Mouse (Mus musculus): ENCODE data around the gene Map2k5. TPM values are rescaled to one million over a fixed set of nuclear protein-coding genes. Genes with fewer than 3 reads are reported as not detected.
A peak's percentile ranks its signal among the peaks of the same experiment; 100 is the strongest.

Map2k5 gene
- polyA plus RNA-seq, 1 experiment from 2014 or later: 33.3 TPM

DNA sequence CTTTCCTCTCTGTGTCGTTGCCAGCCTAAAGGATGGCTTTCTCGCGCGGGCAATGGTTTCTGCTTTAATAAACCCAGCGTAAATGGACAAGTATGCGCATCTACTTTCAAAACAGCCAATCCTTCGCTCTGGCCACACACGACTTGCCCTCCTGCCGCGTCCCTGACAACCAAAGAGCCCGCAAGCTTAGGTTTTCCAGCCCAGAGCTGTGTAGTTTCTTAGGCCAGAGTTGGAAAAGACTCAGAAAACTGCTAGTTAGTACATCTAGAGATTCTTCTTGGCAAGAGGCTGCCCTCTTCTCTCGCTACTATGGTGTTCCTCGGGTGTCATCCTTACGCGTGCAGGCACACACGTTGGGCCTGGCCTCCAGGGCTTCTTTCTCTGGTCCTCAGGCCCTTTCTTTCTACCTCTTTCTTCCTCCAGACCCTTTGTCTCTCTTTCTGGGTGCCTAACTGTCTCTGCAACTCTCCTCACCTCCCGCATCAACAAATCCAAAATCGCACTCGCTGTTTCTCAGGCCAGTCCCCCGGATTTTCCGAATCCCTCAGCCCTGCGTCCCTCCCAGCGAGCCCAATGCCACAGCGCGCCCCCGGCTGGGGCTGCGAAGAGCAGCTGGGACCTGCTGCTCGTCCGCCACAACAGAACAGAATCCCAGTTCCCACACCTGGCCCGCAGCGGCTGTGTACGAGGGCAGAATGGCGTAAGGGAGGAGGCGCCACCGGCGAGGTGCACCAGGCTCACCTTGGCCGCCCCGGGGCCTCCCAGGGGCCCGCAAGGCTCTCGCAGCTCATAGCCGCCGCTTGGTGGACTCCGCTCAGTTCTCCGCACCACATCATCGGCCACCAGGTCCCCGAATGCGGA, 233.8 kb downstream of the Map2k5 start:
- Histone ChIP-seq H3K4me1 (peaks cover 68% of the 10 kb centered on the region), H3K4me2 (peak overlapping the region; percentile 61)
- no peak for ATAC-seq (ENCODE audit: low FRiP score)

DNA sequence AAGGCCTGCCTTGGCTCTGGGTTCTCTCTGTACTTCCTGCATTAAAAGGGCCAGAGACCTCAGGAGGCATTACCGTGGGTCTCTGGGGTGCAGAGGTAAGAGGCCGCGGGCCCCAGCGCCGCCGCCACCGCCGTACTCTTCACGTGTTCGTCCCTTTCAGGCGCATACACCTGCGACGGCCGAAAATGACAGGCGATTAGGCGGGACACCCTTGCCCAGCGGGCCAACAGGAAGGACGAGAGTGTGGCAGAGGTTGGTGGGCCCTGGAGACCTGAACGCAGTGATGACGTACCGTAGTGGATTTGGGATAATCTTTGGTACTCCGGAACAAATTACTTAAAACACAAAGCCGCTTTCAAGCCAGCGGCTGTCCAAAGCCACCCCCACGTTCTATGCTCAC, 234.5 kb downstream of the Map2k5 start:
- WGBS: under 1% methylated on average over 25 of the region's 25 CpGs
- Histone ChIP-seq H3K27me3 (replicated peaks) (peaks cover 94% of the 10 kb centered on the region), H3K36me3 (no peaks in the 10 kb centered on the region), H3K27ac (replicated peaks) (peak overlapping the region; percentile 80), H3K4me1 (peaks cover 69% of the 10 kb centered on the region), H3K4me2 (peak overlapping the region; percentile 61), H3K9me3 (replicated peaks) (no peaks in the 10 kb centered on the region), H3K9ac (replicated peaks) (peak overlapping the region; percentile 41), H3K4me3 (replicated peaks) (peak overlapping the region; percentile 48)
- no peak for ATAC-seq (ENCODE audit: low FRiP score)

More for the DNA sequence above, 233.8 kb downstream of the Map2k5 start:
- Histone ChIP-seq H3K9me3 (replicated peaks) (no peaks in the 10 kb centered on the region), H3K27me3 (replicated peaks) (peaks cover 89% of the 10 kb centered on the region), H3K9ac (replicated peaks) (peak overlapping the region; percentile 41), H3K4me3 (replicated peaks) (peak overlapping the region; percentile 48), H3K27ac (replicated peaks) (peak overlapping the region; percentile 80), H3K36me3 (no peaks in the 10 kb centered on the region)
- under 1% methylated on average over 47 of the region's 47 CpGs for WGBS

DNA sequence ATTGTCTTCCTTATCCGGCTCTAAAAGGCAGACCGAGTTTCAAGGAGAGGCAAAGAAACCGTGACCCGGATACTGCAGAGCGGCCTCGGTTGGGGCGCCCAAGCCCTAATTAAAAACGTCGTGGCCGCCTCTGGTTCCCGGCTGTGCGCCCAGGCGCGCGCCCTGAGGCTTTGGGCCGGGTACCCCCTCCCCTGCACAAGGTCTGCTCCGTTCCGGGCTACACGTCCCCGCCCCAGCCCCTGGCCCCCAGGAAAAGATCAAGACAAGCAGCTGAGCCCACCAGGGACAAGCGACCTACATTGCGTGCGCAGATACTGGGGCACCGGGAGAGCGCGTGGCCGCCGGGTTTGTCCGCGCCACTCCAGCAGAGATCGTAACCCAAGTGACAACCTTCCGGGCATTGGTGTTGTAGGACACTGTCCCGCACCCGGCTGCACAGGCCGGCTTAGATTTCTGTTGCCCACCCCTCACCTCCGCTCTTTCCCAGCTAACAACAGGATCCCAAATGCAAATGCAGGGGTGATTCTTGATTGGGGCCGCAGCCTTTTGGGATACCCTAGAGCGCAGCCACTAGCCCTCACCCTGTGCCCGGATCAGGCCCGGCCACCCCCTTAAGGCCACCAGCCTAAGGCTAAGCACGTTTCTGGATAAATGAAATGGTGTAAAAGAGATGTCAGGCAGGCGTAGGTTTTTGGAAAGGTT, 235.2 kb downstream of the Map2k5 start:
- Histone ChIP-seq H3K36me3 (no peaks in the 10 kb centered on the region), H3K9me3 (replicated peaks) (no peaks in the 10 kb centered on the region), H3K27ac (replicated peaks) (peak overlapping the region; percentile 66), H3K9ac (replicated peaks) (peak overlapping the region; percentile 41; the same call in 1 of the 2 replicates), H3K4me3 (replicated peaks) (peak overlapping the region; percentile 48), H3K27me3 (replicated peaks) (peaks cover 95% of the 10 kb centered on the region), H3K4me2 (peak overlapping the region; percentile 61), H3K4me1 (peaks cover 69% of the 10 kb centered on the region)
- under 1% methylated on average over 42 of the region's 42 CpGs for WGBS
- ATAC-seq (ENCODE audit: low FRiP score): no peak; the same call in 1 of the 2 replicates

DNA sequence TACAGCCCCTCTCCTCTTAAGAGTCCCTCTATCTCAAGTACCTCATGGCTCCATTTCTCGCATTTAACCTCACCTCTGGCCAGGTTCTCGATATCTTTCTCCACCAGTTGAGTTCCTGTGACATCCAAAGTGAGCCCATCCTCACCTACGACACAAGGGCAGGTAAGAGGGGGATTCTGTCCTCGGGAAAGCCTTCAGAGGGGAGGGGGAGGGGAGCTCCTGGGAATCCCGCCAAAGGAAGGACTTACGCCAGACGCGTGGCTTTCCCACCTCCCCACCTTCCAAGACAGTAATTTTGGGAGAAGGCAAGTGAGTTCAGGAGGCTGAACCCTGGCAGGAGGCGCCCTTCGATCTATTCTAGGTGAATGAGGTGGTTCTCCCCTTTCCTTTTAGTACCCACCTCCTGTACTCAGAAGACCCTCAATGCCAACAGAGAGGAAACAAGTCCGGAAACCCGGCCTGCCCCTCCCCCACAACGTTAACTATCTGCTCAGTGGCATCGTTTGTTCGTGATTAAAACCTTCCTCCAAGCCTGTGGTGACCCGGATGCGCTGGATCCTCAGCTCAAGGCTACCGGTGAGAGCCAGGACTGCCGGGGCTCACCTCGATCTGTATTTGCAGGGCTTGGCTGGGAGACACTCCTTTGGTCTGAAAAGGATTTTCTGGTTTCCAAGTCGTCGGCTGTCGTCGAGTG, 235.9 kb downstream of the Map2k5 start:
- Histone ChIP-seq H3K4me3 (replicated peaks) (peak overlapping the region; percentile 48), H3K27ac (replicated peaks) (peak overlapping the region; percentile 66), H3K27me3 (replicated peaks) (peaks cover 96% of the 10 kb centered on the region), H3K36me3 (no peaks in the 10 kb centered on the region), H3K4me1 (peaks cover 71% of the 10 kb centered on the region), H3K9ac (replicated peaks) (peak overlapping the region; percentile 41), H3K9me3 (replicated peaks) (no peaks in the 10 kb centered on the region), H3K4me2 (peak overlapping the region; percentile 61)
- no peak for ATAC-seq (ENCODE audit: low FRiP score)
- 2% methylated on average over 24 of the region's 24 CpGs for WGBS

DNA sequence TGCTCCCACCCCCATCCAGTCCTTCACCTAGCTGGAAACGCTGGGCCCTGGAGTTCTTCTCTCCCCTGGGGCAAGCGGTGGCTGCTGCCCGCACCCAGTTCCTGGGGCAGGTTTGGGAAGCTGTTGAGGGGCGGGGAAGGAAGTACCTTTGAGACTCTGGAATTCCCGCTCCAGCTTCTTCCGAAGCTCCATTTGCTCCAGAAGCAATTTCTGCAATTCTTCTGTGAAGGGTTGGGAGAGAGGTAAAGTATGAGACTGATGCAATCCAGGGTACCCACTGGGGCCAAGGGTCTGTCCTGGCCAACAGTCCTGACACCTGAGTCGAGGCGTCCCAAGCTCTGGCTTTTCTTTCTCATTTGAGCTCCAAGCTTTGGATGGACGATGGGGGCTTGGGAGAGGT, 237.5 kb downstream of the Map2k5 start:
- Histone ChIP-seq H3K4me2 (peak overlapping the region; percentile 53), H3K27me3 (replicated peaks) (peaks cover 91% of the 10 kb centered on the region), H3K36me3 (no peaks in the 10 kb centered on the region), H3K4me1 (peaks cover 66% of the 10 kb centered on the region), H3K9ac (replicated peaks) (0 out of 2 replicates have a peak overlapping the region, but pooled peaks have one; percentile 20), H3K4me3 (replicated peaks) (peak overlapping the region; percentile 14), H3K27ac (replicated peaks) (peak overlapping the region; percentile 56; the same call in 1 of the 2 replicates), H3K9me3 (replicated peaks) (no peaks in the 10 kb centered on the region)
- ATAC-seq (ENCODE audit: low FRiP score): no peak
- 3% methylated on average over 9 of the region's 9 CpGs for WGBS

DNA sequence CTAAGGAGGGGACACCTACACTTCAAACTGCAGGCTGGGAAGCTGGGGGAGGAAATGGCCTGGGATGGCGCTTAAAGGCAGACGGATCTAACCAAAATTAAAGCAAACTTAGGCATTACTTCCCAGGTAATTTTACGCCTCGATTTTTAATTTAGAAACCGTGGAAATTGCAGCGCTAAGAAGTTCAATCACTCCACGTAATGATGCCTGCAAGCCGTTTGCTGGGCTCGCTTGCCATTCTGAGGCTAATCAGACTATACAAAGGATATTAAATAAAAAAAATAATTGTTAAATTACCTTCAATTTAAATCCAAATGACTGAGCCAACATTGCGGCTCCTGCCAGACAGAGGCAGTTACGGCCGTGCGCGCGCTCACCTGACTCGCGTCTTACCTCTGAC, 238.0 kb downstream of the Map2k5 start:
- ATAC-seq (ENCODE audit: low FRiP score): no peak
- H3K4me3 ChIP-seq (replicated peaks): peak overlapping the region; percentile 14
- H3K27ac ChIP-seq (replicated peaks): peak overlapping the region; percentile 42; the same call in 1 of the 2 replicates
- no peaks in the 10 kb centered on the region for H3K9me3 ChIP-seq (replicated peaks)
- 3% methylated on average over 17 of the region's 17 CpGs for WGBS
- H3K4me2 ChIP-seq: peak overlapping the region; percentile 53
- H3K4me1 ChIP-seq: peaks cover 66% of the 10 kb centered on the region
- no peaks in the 10 kb centered on the region for H3K36me3 ChIP-seq
- no peak overlapping the region for H3K9ac ChIP-seq (replicated peaks)
- peaks cover 91% of the 10 kb centered on the region for H3K27me3 ChIP-seq (replicated peaks)

DNA sequence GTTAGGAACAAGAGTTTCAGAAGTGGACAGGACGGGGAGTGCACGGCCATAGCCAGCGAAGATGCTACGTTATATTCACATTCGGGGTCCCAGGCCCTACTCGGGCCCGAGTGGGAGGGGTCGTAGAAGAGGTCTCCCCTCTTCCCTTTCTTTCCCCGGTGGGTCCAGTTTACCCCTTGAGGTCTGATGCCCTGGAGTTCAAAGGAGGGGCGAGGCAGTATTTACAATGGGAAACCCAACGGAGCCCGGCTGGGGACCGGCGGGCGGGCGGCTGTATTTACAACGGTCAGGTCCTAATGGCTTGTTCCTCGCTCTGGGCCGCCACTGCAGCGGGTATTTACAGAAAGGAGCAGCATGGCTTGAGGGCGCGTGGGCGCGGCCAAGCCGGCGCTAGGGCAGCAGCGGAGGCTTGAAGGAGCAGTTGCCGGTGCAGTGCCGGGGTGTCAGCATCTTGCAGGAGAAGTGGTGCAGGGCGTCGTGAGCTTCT, 239.2 kb downstream of the Map2k5 start:
- no peaks in the 10 kb centered on the region for H3K36me3 ChIP-seq
- peaks cover 88% of the 10 kb centered on the region for H3K27me3 ChIP-seq (replicated peaks)
- 3% methylated on average over 31 of the region's 31 CpGs for WGBS
- ATAC-seq (ENCODE audit: low FRiP score): no peak
- peak overlapping the region; percentile 53 for H3K4me2 ChIP-seq
- H3K27ac ChIP-seq (replicated peaks): peak overlapping the region; percentile 42; the same call in 1 of the 2 replicates
- H3K4me3 ChIP-seq (replicated peaks): peak overlapping the region; percentile 25
- peaks cover 66% of the 10 kb centered on the region for H3K4me1 ChIP-seq
- 0 out of 2 replicates have a peak overlapping the region, but pooled peaks have one; percentile 8 for H3K9ac ChIP-seq (replicated peaks)
- H3K9me3 ChIP-seq (replicated peaks): no peaks in the 10 kb centered on the region

DNA sequence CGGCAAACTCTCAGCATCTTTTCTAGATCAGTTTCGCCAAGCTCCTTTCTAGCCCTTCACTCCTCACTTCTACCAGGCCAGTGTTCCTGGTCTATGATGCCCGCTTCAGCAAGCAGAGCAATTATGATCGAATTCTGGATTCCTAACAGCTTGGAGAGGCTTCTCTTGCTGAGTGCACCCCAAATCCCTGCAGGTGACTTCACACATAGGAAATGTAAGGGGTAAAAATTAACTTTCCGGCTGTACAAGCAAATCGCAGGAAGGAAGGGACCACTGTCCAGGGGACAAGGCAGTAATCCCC, 240.1 kb downstream of the Map2k5 start:
- Histone ChIP-seq H3K27ac (replicated peaks) (no peak overlapping the region), H3K9ac (replicated peaks) (no peak overlapping the region), H3K36me3 (no peaks in the 10 kb centered on the region), H3K4me3 (replicated peaks) (no peak overlapping the region), H3K4me2 (peak overlapping the region; percentile 53), H3K27me3 (replicated peaks) (peaks cover 78% of the 10 kb centered on the region), H3K9me3 (replicated peaks) (no peaks in the 10 kb centered on the region), H3K4me1 (peaks cover 62% of the 10 kb centered on the region)
- WGBS: 6% methylated on average over 6 of the region's 6 CpGs
- ATAC-seq (ENCODE audit: low FRiP score): no peak

DNA sequence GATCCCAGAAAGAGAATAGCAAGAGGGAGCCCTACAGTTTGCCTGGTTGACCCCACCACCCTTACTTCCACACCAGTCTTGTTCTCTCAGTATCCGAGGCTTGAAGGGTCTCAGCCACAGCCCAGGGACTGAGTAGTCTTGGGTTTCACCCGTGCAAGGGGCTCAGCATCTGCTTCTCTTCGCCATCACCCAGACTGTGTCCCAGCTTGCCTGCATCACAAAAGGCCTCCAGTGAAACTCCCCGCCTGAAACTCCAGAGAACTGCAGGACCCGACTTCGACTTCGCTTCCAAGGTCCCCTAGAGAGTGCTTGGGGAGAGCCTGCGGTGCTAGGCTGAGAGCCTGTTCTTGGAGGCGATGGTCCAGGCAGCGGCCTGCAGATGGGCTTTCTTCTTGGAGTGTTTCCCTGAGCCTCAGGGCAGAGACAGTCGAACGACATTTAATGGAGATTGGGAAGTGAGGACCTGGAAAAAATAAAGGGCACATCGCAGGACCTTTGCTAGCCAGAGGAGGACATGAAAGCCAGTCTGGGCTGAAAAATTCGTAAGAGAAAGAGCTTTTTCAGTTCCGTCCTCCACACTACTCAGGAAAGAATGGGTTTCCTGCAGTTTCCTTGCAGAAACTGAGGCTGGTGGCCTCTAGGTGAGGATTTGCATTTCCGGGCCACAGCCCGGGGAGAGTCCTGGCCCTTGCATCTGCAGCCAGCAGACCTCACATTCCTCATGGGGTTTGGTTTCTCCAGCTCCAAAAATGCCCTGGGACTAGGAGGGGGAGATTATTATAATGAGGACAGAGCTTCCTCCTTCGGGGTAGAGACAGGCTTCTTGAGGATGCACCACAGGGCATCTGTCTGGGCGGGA, 240.7 kb downstream of the Map2k5 start:
- Histone ChIP-seq H3K4me2 (peak overlapping the region; percentile 1; the same call in 1 of the 2 replicates), H3K27ac (replicated peaks) (no peak overlapping the region), H3K9ac (replicated peaks) (no peak overlapping the region), H3K36me3 (no peaks in the 10 kb centered on the region), H3K27me3 (replicated peaks) (peaks cover 73% of the 10 kb centered on the region), H3K9me3 (replicated peaks) (no peaks in the 10 kb centered on the region), H3K4me1 (peaks cover 62% of the 10 kb centered on the region), H3K4me3 (replicated peaks) (no peak overlapping the region)
- ATAC-seq (ENCODE audit: low FRiP score): no peak
- WGBS: 5% methylated on average over 19 of the region's 19 CpGs

DNA sequence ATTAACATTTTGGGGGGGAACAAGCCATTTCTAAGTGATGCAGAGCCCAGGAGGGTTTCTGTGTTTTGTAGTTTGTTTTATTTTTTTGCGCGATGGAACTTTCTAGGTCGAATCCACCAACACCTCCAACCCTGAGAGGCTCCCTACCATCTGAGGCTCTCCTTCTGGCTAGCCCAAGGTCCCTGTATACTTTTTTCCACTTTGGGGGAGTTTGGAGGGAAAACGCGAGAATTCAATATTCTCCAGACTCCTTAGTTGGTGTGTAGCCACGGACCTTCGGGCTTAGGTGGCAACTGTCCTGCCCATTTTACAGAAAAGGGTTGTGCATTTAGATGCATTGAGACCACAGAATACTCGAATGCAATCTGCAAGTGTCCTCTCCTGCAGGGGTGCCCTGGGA, 241.5 kb downstream of the Map2k5 start:
- H3K4me3 ChIP-seq (replicated peaks): no peak overlapping the region
- H3K27me3 ChIP-seq (replicated peaks): peaks cover 66% of the 10 kb centered on the region
- no peak for ATAC-seq (ENCODE audit: low FRiP score)
- no peaks in the 10 kb centered on the region for H3K36me3 ChIP-seq
- no peak overlapping the region for H3K4me2 ChIP-seq
- WGBS: 10% methylated on average over 8 of the region's 8 CpGs
- peaks cover 69% of the 10 kb centered on the region for H3K4me1 ChIP-seq
- H3K9me3 ChIP-seq (replicated peaks): no peaks in the 10 kb centered on the region
- H3K9ac ChIP-seq (replicated peaks): no peak overlapping the region
- no peak overlapping the region for H3K27ac ChIP-seq (replicated peaks)
